Mouse (Mus musculus): Measurements from ENCODE around the gene Nudt4. TPM values are rescaled to one million over a fixed set of nuclear protein-coding genes. Genes with fewer than 3 reads are reported as not detected.
A peak's percentile ranks its signal among the peaks of the same experiment; 100 is the strongest.
"Not testable (repeated sequence)": the region's sequence is repeated elsewhere in the genome, so short reads cannot be mapped to it uniquely, and the experiment has no call there.

Nudt4 gene
- polyA plus RNA-seq, 1 experiment from 2014 or later: 90.8 TPM

- WGBS: 1% methylated on average over 65 of the region's 65 CpGs
- Histone ChIP-seq H3K27me3 (ENCODE audit: low read depth, poor library complexity, severe bottlenecking) (no peaks in the 10 kb centered on the region), H3K9me3 (replicated peaks) (no peaks in the 10 kb centered on the region), H3K4me3 (peak overlapping the region; percentile 84), H3K36me3 (peaks cover 20% of the 10 kb centered on the region), H3K27ac (replicated peaks) (peak overlapping the region; percentile 97), H3K4me1 (peaks cover 57% of the 10 kb centered on the region)
- DNase-seq (ENCODE audit: low spot score): peak; percentile 71
These were observed 796 bp downstream of the Nudt4 start for GRCm38 (mm10) chr10:95562859-95563841.

GRCm38 (mm10) chr10:95562395-95562794 is 1.6 kb downstream of the Nudt4 start:
- Histone ChIP-seq H3K4me1 (peaks cover 52% of the 10 kb centered on the region), H3K27me3 (ENCODE audit: low read depth, poor library complexity, severe bottlenecking) (no peaks in the 10 kb centered on the region), H3K4me3 (peak overlapping the region; percentile 84), H3K27ac (replicated peaks) (peak overlapping the region; percentile 97), H3K36me3 (peaks cover 27% of the 10 kb centered on the region), H3K9me3 (replicated peaks) (no peaks in the 10 kb centered on the region)
- no peak for DNase-seq (ENCODE audit: low spot score)
- WGBS: 13% methylated on average over 8 of the region's 8 CpGs

- peaks cover 52% of the 10 kb centered on the region for H3K4me1 ChIP-seq
- no peak for DNase-seq (ENCODE audit: low spot score)
- H3K4me3 ChIP-seq: peak overlapping the region; percentile 84
- H3K9me3 ChIP-seq (replicated peaks): no peaks in the 10 kb centered on the region
- peak overlapping the region; percentile 97 for H3K27ac ChIP-seq (replicated peaks)
- WGBS: 73% methylated on average over 7 of the region's 7 CpGs
- H3K36me3 ChIP-seq: peaks cover 32% of the 10 kb centered on the region
- H3K27me3 ChIP-seq (ENCODE audit: low read depth, poor library complexity, severe bottlenecking): no peaks in the 10 kb centered on the region
These were observed 2.3 kb downstream of the Nudt4 start for GRCm38 (mm10) chr10:95561616-95562015.

GRCm38 (mm10) chr10:95560394-95560983 is 3.5 kb downstream of the Nudt4 start:
- H3K9me3 ChIP-seq (replicated peaks): no peaks in the 10 kb centered on the region
- H3K4me3 ChIP-seq: peak overlapping the region; percentile 27; the same call in 1 of the 2 replicates
- H3K27me3 ChIP-seq (ENCODE audit: low read depth, poor library complexity, severe bottlenecking): no peaks in the 10 kb centered on the region
- DNase-seq (ENCODE audit: low spot score): no peak
- WGBS: 93% methylated on average over 9 of the region's 9 CpGs
- H3K27ac ChIP-seq (replicated peaks): no peak overlapping the region
- H3K4me1 ChIP-seq: peaks cover 54% of the 10 kb centered on the region
- peaks cover 42% of the 10 kb centered on the region for H3K36me3 ChIP-seq

GRCm38 (mm10) chr10:95559426-95559825 is 4.5 kb downstream of the Nudt4 start:
- Histone ChIP-seq H3K4me1 (peaks cover 51% of the 10 kb centered on the region), H3K9me3 (replicated peaks) (no peaks in the 10 kb centered on the region), H3K4me3 (peak overlapping the region; percentile 27; the same call in 1 of the 2 replicates), H3K27me3 (ENCODE audit: low read depth, poor library complexity, severe bottlenecking) (no peaks in the 10 kb centered on the region), H3K36me3 (peaks cover 53% of the 10 kb centered on the region), H3K27ac (replicated peaks) (no peak overlapping the region)
- WGBS: 73% methylated on average over 7 of the region's 7 CpGs
- DNase-seq (ENCODE audit: low spot score): no peak

- WGBS: 78% methylated on average over 5 of the region's 5 CpGs
- peaks cover 72% of the 10 kb centered on the region for H3K36me3 ChIP-seq
- no peak overlapping the region for H3K4me3 ChIP-seq
- H3K27me3 ChIP-seq (ENCODE audit: low read depth, poor library complexity, severe bottlenecking): no peaks in the 10 kb centered on the region
- no peak for DNase-seq (ENCODE audit: low spot score)
- H3K9me3 ChIP-seq (replicated peaks): no peaks in the 10 kb centered on the region
- H3K27ac ChIP-seq (replicated peaks): no peak overlapping the region
- H3K4me1 ChIP-seq: peaks cover 44% of the 10 kb centered on the region
These were observed 6.6 kb downstream of the Nudt4 start for GRCm38 (mm10) chr10:95557337-95557828.

- Histone ChIP-seq H3K4me3 (no peak overlapping the region), H3K4me1 (peaks cover 31% of the 10 kb centered on the region), H3K27me3 (ENCODE audit: low read depth, poor library complexity, severe bottlenecking) (no peaks in the 10 kb centered on the region), H3K27ac (replicated peaks) (no peak overlapping the region), H3K36me3 (peaks cover 81% of the 10 kb centered on the region), H3K9me3 (replicated peaks) (no peaks in the 10 kb centered on the region)
- 91% methylated on average over 11 of the region's 11 CpGs for WGBS
- no peak for DNase-seq (ENCODE audit: low spot score)
These were observed 8.1 kb downstream of the Nudt4 start for GRCm38 (mm10) chr10:95555866-95556265.

GRCm38 (mm10) chr10:95552326-95552725 is 11.6 kb downstream of the Nudt4 start:
- H3K36me3 ChIP-seq: peaks cover 89% of the 10 kb centered on the region
- no peak overlapping the region for H3K4me3 ChIP-seq
- peaks cover 16% of the 10 kb centered on the region for H3K4me1 ChIP-seq
- no peaks in the 10 kb centered on the region for H3K27me3 ChIP-seq (ENCODE audit: low read depth, poor library complexity, severe bottlenecking)
- no peak for DNase-seq (ENCODE audit: low spot score)
- no peak overlapping the region for H3K27ac ChIP-seq (replicated peaks)
- WGBS: 69% methylated on average over 3 of the region's 3 CpGs
- no peaks in the 10 kb centered on the region for H3K9me3 ChIP-seq (replicated peaks)

- no peak for DNase-seq (ENCODE audit: low spot score)
- Histone ChIP-seq H3K27me3 (ENCODE audit: low read depth, poor library complexity, severe bottlenecking) (no peaks in the 10 kb centered on the region), H3K27ac (replicated peaks) (no peak overlapping the region), H3K4me3 (no peak overlapping the region), H3K9me3 (replicated peaks) (no peaks in the 10 kb centered on the region), H3K4me1 (peaks cover 16% of the 10 kb centered on the region), H3K36me3 (peaks cover 90% of the 10 kb centered on the region)
These were observed 12.2 kb downstream of the Nudt4 start for GRCm38 (mm10) chr10:95551752-95552151.

GRCm38 (mm10) chr10:95550506-95550905 is 13.4 kb downstream of the Nudt4 start:
- Histone ChIP-seq H3K9me3 (replicated peaks) (no peaks in the 10 kb centered on the region), H3K36me3 (peaks cover 92% of the 10 kb centered on the region), H3K27ac (replicated peaks) (no peak overlapping the region), H3K4me1 (peaks cover 8% of the 10 kb centered on the region), H3K27me3 (ENCODE audit: low read depth, poor library complexity, severe bottlenecking) (no peaks in the 10 kb centered on the region), H3K4me3 (no peak overlapping the region)
- 73% methylated on average over 1 of the region's 1 CpGs for WGBS
- no peak for DNase-seq (ENCODE audit: low spot score)

GRCm38 (mm10) chr10:95549080-95549479 is 14.9 kb downstream of the Nudt4 start:
- not testable (repeated sequence) for DNase-seq (ENCODE audit: low spot score); H3K9me3 ChIP-seq (replicated peaks); H3K27ac ChIP-seq (replicated peaks); H3K4me3 ChIP-seq; H3K27me3 ChIP-seq (ENCODE audit: low read depth, poor library complexity, severe bottlenecking); H3K4me1 ChIP-seq
- peaks cover 92% of the 10 kb centered on the region for H3K36me3 ChIP-seq
- WGBS: 77% methylated on average over 5 of the region's 5 CpGs

- peaks cover 93% of the 10 kb centered on the region for H3K36me3 ChIP-seq
- H3K9me3 ChIP-seq (replicated peaks): no peaks in the 10 kb centered on the region
- no peak for DNase-seq (ENCODE audit: low spot score)
- H3K4me1 ChIP-seq: no peaks in the 10 kb centered on the region
- H3K27ac ChIP-seq (replicated peaks): no peak overlapping the region
- 91% methylated on average over 11 of the region's 11 CpGs for WGBS
- no peak overlapping the region for H3K4me3 ChIP-seq
- no peaks in the 10 kb centered on the region for H3K27me3 ChIP-seq (ENCODE audit: low read depth, poor library complexity, severe bottlenecking)
These were observed 15.7 kb downstream of the Nudt4 start for GRCm38 (mm10) chr10:95548154-95548826.
